Mouse (Mus musculus) CH12.LX (cell line): Measurements from ENCODE around the gene Ppil2. TPM values are rescaled to one million over a fixed set of nuclear protein-coding genes. Genes with fewer than 3 reads are reported as not detected.

Source experiments
- DNase-seq: peaks from one replicate; pipeline ENCODE4 v3.0.0-alpha.2; 2013; ENCODE audit errors: extremely low read depth
- H3K27ac ChIP-seq: 2 replicates; pipeline ENCODE4 v1.5.1; 2012; ENCODE audit warnings: low read depth, mild to moderate bottlenecking, control low read depth, moderate library complexity; ENCODE audit not compliant: insufficient read depth
- H3K27me3 ChIP-seq: replicated peaks from 2 replicates; pipeline ENCODE3; 2012; ENCODE audit warnings: inconsistent platforms
- H3K36me3 ChIP-seq, 2 experiments: replicated peaks in 1 of 2; 2 replicates each; pipeline versions ENCODE3 to v1.6.1; 2012; ENCODE audit warnings: inconsistent platforms in 1 of 2, low read length in 1 of 2, mild to moderate bottlenecking in 1 of 2, mixed read lengths in 1 of 2, moderate library complexity in 1 of 2; ENCODE audit not compliant: control insufficient read depth in 1 of 2, insufficient read depth in 1 of 2
- H3K4me1 ChIP-seq, 2 experiments: 2 replicates each; pipeline ENCODE4 v1.6.1; 2012; ENCODE audit warnings: inconsistent platforms in 1 of 2, moderate library complexity in 1 of 2; ENCODE audit not compliant: insufficient read depth in 2 of 2, control insufficient read depth in 1 of 2
- H3K4me2 ChIP-seq: 2 replicates; pipeline ENCODE4 v1.6.1; 2012; ENCODE audit warnings: low read depth, mild to moderate bottlenecking, control low read depth; ENCODE audit not compliant: poor library complexity, insufficient read depth, severe bottlenecking
- H3K4me3 ChIP-seq, 3 experiments: fragments of 150-350 bp in 1 of 3; sonication (generic) in 1 of 3; replicated peaks in 1 of 3; 2 replicates each; pipeline versions ENCODE3 to v1.5.1; 2011 to 2012; ENCODE audit warnings: low read depth in 2 of 3, low read length in 2 of 3, mild to moderate bottlenecking in 2 of 3, moderate library complexity in 2 of 3, control low read depth in 1 of 3, improper control_type of control experiment in 1 of 3, inconsistent platforms in 1 of 3, mixed read lengths in 1 of 3; ENCODE audit not compliant: poor library complexity in 1 of 3
- H3K79me2 ChIP-seq: replicated peaks from 2 replicates; pipeline ENCODE4 v1.6.1; 2012; ENCODE audit warnings: mild to moderate bottlenecking, moderate library complexity; ENCODE audit not compliant: control insufficient read depth, poor library complexity, insufficient read depth, severe bottlenecking; ENCODE audit errors: extremely low read depth
- H3K9ac ChIP-seq: 2 replicates; pipeline ENCODE4 v1.6.1; 2012; ENCODE audit warnings: low read depth, mild to moderate bottlenecking, control low read depth, moderate library complexity; ENCODE audit not compliant: insufficient read depth
- H3K9me3 ChIP-seq: replicated peaks from 2 replicates; pipeline ENCODE3; 2012; ENCODE audit warnings: low read length, inconsistent platforms, mixed read lengths
- BHLHE40 ChIP-seq: IDR thresholded peaks from 2 replicates; pipeline ENCODE4 v1.6.1; 2011; ENCODE audit warnings: mild to moderate bottlenecking, low read depth, low read length, improper control_type of control experiment
- CHD2 ChIP-seq: IDR thresholded peaks from 2 replicates; pipeline ENCODE4 v1.6.1; 2011; ENCODE audit warnings: low read length, improper control_type of control experiment
- CTCF ChIP-seq, 2 experiments: IDR thresholded peaks in 1 of 2; conservative IDR thresholded peaks in 1 of 2; 2 replicates each; pipeline ENCODE4 v1.5.1; 2011 to 2012; ENCODE audit warnings: low read depth in 2 of 2, low read length in 2 of 2, improper control_type of control experiment in 1 of 2, inconsistent platforms in 1 of 2, mild to moderate bottlenecking in 1 of 2, moderate library complexity in 1 of 2
- E2F4 ChIP-seq: IDR thresholded peaks from 2 replicates; pipeline ENCODE4 v1.6.1; 2011; ENCODE audit warnings: low read depth, low read length, improper control_type of control experiment; ENCODE audit not compliant: insufficient replicate concordance
- IRF4 ChIP-seq: IDR thresholded peaks from 2 replicates; pipeline ENCODE4 v1.6.1; 2014; ENCODE audit warnings: low read depth, mild to moderate bottlenecking, inconsistent platforms, low read length, improper control_type of control experiment
- JUN ChIP-seq: IDR thresholded peaks from 2 replicates; pipeline ENCODE4 v1.6.1; 2011; ENCODE audit warnings: low read depth, mild to moderate bottlenecking, low read length, improper control_type of control experiment, moderate library complexity; ENCODE audit not compliant: insufficient read depth
- JUND ChIP-seq: conservative IDR thresholded peaks from 2 replicates; pipeline ENCODE4 v1.6.1; 2011; ENCODE audit warnings: low read depth, low read length, improper control_type of control experiment
- MAFK ChIP-seq: IDR thresholded peaks from 2 replicates; pipeline ENCODE4 v1.6.1; 2011; ENCODE audit warnings: low read length, improper control_type of control experiment; ENCODE audit not compliant: insufficient replicate concordance
- MXI1 ChIP-seq: IDR thresholded peaks from 2 replicates; pipeline ENCODE4 v1.6.1; 2011; ENCODE audit warnings: mild to moderate bottlenecking, low read depth, low read length, improper control_type of control experiment
- NELFE ChIP-seq: IDR thresholded peaks from 2 replicates; pipeline ENCODE4 v1.6.1; 2011; ENCODE audit warnings: low read depth, low read length, improper control_type of control experiment
- NRF1 ChIP-seq: IDR thresholded peaks from 2 replicates; pipeline ENCODE4 v1.6.1; 2014; ENCODE audit warnings: low read depth, mild to moderate bottlenecking, inconsistent platforms, low read length, improper control_type of control experiment, moderate library complexity
- PAX5 ChIP-seq: IDR thresholded peaks from 2 replicates; pipeline ENCODE4 v1.6.1; 2012; ENCODE audit warnings: low read length, inconsistent platforms, mixed read lengths
- POLR2A ChIP-seq: IDR thresholded peaks from 2 replicates; pipeline ENCODE4 v1.6.1; 2011; ENCODE audit warnings: low read depth, mild to moderate bottlenecking, improper control_type of control experiment, low read length
- SIN3A ChIP-seq: IDR thresholded peaks from 2 replicates; pipeline ENCODE4 v1.6.1; 2012; ENCODE audit warnings: low read length, improper control_type of control experiment, inconsistent platforms
- SMC3 ChIP-seq: IDR thresholded peaks from 2 replicates; pipeline ENCODE4 v1.6.1; 2011; ENCODE audit warnings: low read depth, low read length, improper control_type of control experiment
- TBP ChIP-seq: conservative IDR thresholded peaks from 2 replicates; pipeline ENCODE4 v1.6.1; 2011; ENCODE audit warnings: low read depth, low read length, improper control_type of control experiment
- UBTF ChIP-seq: IDR thresholded peaks from 2 replicates; pipeline ENCODE4 v1.6.1; 2012; ENCODE audit warnings: low read depth, mild to moderate bottlenecking, inconsistent platforms, low read length, improper control_type of control experiment, moderate library complexity
- USF2 ChIP-seq: conservative IDR thresholded peaks from 2 replicates; pipeline ENCODE4 v1.6.1; 2011; ENCODE audit warnings: low read depth, low read length, improper control_type of control experiment
- ZKSCAN1 ChIP-seq: IDR thresholded peaks from 2 replicates; pipeline ENCODE4 v1.6.1; 2012; ENCODE audit warnings: low read depth, inconsistent platforms, low read length, improper control_type of control experiment, borderline replicate concordance
- dilution Hi-C: fragments of 300-500 bp; cut with MboI; formaldehyde crosslinking; loops from 2 replicates; pipeline ENCODE4 v1.14.3; 2020; ENCODE audit warnings: low sequenced_read_pairs; ENCODE audit not compliant: extremely low pct_unique_long_range_greater_than_20kb, extremely low pct_ligation_motif_present
- in situ Hi-C: fragments of 300-500 bp; cut with MboI; formaldehyde crosslinking; loops from 3 replicates; pipeline ENCODE4 v1.14.3; 2019; ENCODE audit warnings: low sequenced_read_pairs, low pct_ligation_motif_present, low pct_unique_long_range_greater_than_20kb, mixed read lengths
- polyA plus RNA-seq: library from polyadenylated mRNA; unstranded; fragments of >175 nt; gene quantifications from 2 replicates; pipeline ENCODE4 v1.2.1, GENCODE M21; 2012; ENCODE audit warnings: low read depth; ENCODE audit not compliant: insufficient read length
- total RNA-seq, 2 experiments: library from RNA; depleted of rRNA; stranded (reverse); fragments of 300-350 nt in 1 of 2; fragments of >200 nt in 1 of 2; gene quantifications; 2 replicates each; pipeline ENCODE4 v1.2.3; 2012 to 2014

Ppil2 gene
- total and polyA plus RNA-seq, 3 experiments, result 82.9 to 102 (median 90.1) TPM

GRCm38 (mm10) chr16:17124119-17124870 lies 13.2 kb upstream of the Ppil2 start:
- H3K27me3 ChIP-seq, result no peaks in the 10 kb centered on the region
- H3K4me2 ChIP-seq, result peak overlapping the region; percentile 87
- dilution Hi-C loops (no loop called here), in situ Hi-C loops (no loop called here)
- peaks cover 32 to 43% of the 10 kb centered on the region in 2 experiments for H3K36me3 ChIP-seq
- H3K4me3 ChIP-seq, result peak overlapping the region; percentile 64 to 90 (median 71)
- peaks cover 16% of the 10 kb centered on the region for H3K79me2 ChIP-seq
- H3K27ac ChIP-seq, result peak overlapping the region; percentile 5; the same call in 1 of the 2 replicates
- peaks cover 0 to 27% of the 10 kb centered on the region in 2 experiments; a peak in 2 of 4 replicates for H3K4me1 ChIP-seq
- H3K9ac ChIP-seq, result peak overlapping the region; percentile 67
- TF ChIP-seq ZKSCAN1, result peak; percentile 22; the same call in 1 of the 2 replicates
- no peak for TF ChIP-seq CTCF (conservative IDR thresholded peaks at IDR 0.05 in 1 of 2, IDR thresholded peaks at IDR 0.05 in 1 of 2; ENCODE audit: low read depth in 2 of 2, low read length in 2 of 2)
- TF ChIP-seq NRF1, result peak; percentile 68
- TF ChIP-seq MXI1, result no peak
- no peak for DNase-seq
- H3K9me3 ChIP-seq, result no peaks in the 10 kb centered on the region

DNA sequence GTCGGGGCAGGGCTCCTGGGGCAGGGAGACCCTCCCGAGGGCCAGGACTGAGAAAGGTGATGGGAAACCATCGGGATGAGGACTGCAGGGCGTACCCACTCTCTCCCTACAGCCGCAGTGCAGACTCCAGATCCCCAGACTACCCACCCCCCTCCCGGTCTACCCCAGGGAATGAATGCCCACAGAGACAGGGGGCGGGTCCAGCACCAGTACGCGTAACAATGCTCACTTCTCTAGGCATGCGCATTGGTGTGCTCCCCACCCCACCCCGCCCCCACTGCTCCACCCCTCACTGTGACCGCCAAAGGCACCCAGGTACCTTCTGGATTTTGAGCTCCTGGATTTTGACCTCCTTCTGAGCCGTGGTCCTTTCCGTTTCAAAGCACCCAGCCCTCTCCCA lies 10.5 kb upstream of the Ppil2 start:
- Histone ChIP-seq H3K4me2 (no peak overlapping the region), H3K27me3 (no peaks in the 10 kb centered on the region), H3K4me1 (peaks cover 0 to 27% of the 10 kb centered on the region in 2 experiments; a peak in 2 of 4 replicates), H3K27ac (no peak overlapping the region), H3K79me2 (peaks cover 16% of the 10 kb centered on the region), H3K9me3 (no peaks in the 10 kb centered on the region), H3K4me3 (no peak overlapping the region), H3K36me3 (peaks cover 52 to 67% of the 10 kb centered on the region in 2 experiments), H3K9ac (no peak overlapping the region)
- in situ Hi-C loops, result no loop called here
- no peak for TF ChIP-seq JUN
- TF ChIP-seq ZKSCAN1, result no peak
- no peak for TF ChIP-seq UBTF
- no peak for TF ChIP-seq BHLHE40
- no peak for TF ChIP-seq MAFK
- TF ChIP-seq POLR2A, result no peak; the same call in 1 of the 2 replicates
- no peak for TF ChIP-seq NRF1
- no peak for TF ChIP-seq NELFE
- no peak for TF ChIP-seq SMC3
- TF ChIP-seq CHD2, result no peak
- TF ChIP-seq E2F4, result no peak
- TF ChIP-seq PAX5, result no peak
- no peak for TF ChIP-seq TBP
- no peak for TF ChIP-seq IRF4
- no peak for TF ChIP-seq JUND
- TF ChIP-seq USF2, result no peak
- no peak for TF ChIP-seq SIN3A
- no peak for DNase-seq
- dilution Hi-C loops, result no loop called here
